Mouse (Mus musculus) urinary bladder, postnatal 14 days (tissue): ENCODE data around the gene Med13.
"Not testable (repeated sequence)": the region's sequence is repeated elsewhere in the genome, so short reads cannot be mapped to it uniquely, and the experiment has no call there.

Experiments used
- DNase-seq: peaks from one replicate; pipeline ENCODE4 v3.0.0; 2021; ENCODE audit warnings: low spot score

The Med13 gene

DNA sequence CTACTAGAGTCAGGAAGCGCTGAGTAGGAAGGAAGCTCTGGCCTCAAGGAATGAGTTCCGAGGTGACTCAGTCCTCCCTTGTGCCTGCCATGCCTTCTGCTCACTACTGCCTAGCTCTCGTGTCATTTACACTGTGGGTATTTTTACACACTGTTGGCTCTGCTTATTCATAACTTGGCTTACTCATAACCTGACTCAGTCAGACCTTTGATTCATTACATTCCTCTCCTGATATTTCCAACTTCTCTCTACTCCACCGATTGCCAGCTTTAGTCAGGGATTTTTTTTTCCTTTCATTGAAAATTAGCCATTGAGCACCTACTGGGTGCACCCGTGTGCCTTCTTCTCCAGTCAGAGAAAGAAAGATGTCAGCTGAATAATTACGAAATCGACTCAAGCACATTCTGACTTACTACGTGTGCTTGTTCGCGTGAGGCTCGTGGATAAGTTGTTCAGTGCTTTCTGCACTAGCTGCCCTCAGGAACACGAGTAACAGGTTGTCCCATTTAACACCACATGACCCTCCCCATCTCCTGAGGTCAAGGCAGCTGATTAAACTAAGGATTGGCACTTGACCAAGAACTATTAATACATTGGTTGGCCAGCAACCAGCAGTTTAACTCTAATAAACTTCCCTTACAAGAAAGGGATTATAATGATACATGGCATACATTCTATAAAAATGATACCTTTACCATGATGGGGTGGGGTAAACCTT is 23.3 kb upstream of the Med13 start:
- no peak for DNase-seq

DNA sequence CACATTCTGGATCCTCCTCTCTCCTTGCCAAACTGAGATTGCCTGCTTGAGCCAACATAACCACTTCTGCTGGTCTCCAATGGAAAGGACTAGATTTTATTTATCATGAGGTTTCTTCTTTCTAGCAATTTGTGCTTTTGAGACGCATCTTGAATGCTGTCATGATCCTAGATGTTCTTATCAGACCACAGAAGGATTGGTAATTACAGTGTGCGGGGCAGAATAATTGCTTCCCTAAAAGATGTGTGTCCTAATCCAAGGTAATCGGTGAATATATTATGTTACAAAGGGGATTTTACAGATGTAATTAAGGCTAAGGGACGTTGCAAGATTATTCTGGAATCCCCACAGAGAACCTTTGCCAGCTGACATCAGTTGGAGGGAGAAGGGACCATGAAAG is 21.6 kb upstream of the Med13 start:
- DNase-seq, result no peak

- DNase-seq, result no peak
Observed at GRCm38 (mm10) chr11:86377841-86378240, 20.4 kb upstream of the Med13 start.

GRCm38 (mm10) chr11:86376707-86377106 is 19.3 kb upstream of the Med13 start:
- no peak for DNase-seq

DNA sequence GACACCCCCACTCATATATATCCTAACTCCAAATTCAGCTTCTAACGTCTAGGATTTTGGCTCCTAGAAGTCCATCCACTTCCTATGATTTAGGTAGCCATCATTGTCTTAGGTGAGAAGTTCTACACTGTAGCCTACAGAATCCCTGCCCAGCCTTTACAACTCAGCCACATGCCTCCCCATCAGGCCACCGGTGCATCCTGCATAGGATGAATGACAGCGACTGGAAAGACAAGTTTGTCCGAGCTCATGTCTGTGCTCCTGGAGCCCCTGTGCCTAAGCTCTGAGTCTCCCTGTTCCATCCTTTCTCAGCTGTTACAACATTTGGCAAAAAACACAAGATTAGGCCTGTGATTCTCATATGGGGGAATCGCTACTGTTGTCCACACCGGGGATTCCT is 17.7 kb upstream of the Med13 start:
- no peak for DNase-seq

- no peak for DNase-seq
Observed at GRCm38 (mm10) chr11:86371266-86371665, 13.9 kb upstream of the Med13 start.

DNA sequence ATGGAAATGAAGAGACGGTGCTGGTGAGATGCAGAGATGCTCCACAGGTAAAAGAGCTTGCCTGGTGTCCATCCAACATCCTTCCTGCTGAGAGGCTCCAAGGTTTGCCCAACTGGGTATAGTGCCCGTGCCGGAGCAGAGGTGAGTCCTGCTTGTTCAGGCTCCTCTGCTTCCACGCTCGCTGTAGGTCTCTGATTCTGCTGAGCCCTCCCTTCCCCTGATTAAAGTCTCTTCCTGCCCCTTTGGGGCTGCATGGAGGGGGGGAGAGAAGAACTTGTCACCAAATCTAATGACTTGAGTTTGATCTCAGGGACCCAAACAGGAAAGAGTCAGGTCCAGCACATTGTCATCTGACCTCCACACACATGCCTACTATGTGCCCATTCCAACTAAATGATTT is 12.5 kb upstream of the Med13 start:
- DNase-seq, result no peak

- DNase-seq, result no peak
Observed at GRCm38 (mm10) chr11:86369003-86369402, 11.6 kb upstream of the Med13 start.

DNA sequence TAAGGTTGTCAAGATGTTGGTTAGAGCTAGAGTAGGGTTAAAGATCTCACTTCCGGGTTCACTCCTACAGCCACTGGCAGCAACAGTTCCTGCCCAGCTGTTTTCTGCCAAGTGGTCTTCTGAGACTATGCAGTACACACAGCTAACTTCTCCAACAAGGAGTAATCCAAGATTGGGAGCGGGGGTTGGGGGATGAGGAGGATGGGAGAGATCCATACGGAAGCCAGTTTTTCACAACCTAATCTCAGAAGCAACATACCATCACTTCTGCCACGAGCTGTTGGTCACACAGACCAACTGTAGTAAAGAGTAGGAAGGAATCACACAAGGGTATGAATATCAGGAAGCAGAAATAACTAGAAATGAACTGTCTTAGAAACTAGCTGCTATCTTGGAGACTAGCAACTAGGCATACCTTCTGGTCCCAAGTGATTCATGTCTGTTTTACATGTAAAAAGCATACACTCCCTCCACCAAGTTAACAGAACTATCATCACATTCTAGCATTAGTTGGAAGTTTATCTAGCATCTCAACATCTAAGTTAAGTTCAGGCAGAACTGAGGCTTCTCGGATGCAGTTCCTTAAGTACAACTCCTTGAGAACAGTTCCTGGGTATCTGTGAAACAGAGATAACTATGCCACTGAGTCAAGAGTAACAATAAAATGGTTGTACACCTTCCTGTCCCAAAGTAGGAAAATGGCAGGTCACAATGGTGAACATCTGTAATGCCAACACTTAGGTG is 7.5 kb upstream of the Med13 start:
- DNase-seq, result no peak

DNA sequence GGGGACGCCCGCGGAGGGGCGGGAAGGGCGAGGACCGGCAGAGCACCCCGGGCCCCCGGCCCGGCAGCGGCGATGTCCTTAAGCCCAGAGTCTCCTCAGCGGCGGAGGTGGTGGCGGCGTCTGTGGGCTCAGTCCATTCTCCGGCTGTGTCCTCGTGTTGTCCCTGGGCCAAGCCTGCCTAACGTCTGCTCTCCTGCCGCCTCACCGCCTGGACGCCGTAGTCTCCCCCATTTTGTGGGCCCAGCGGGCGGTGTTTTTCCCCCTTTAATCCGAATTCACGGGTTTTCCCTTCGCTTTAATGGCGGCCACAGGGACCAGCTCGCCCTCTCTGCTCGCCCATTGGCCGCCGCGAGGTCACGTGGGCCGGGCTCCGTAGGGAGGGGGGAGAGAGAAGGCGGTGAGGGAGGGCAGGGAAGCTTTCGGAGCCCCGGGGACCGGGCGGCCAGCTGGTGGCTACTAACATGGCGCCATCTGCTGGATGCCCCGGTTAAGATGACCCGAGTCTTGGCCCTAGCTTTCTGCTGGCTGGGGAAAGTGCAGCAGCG is 654 bp upstream of the Med13 start:
- DNase-seq, result peak; percentile 99

- DNase-seq, result no peak
Observed at GRCm38 (mm10) chr11:86356007-86356853, 1.2 kb downstream of the Med13 start.

DNA sequence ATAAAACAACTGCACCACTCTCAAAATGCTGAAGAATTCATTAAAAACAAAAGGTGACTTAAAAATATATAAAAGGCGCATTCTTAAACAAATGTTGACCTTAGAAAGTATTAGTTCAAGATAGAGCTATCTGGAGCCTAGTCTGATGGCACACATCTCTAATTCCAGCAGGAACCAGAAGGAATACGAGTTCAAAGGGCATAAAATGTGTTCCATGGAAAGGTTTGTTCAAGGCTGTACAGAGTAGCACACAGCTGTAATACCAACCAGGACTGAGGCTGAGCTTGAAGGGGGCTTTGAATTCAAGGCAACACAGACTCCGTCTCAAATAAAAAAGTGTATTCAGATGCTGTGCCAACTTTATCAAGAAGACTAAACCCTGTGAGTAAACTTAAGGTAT is 3.8 kb downstream of the Med13 start:
- no peak for DNase-seq

- DNase-seq, result no peak
Observed at GRCm38 (mm10) chr11:86351766-86352315, 5.6 kb downstream of the Med13 start.

GRCm38 (mm10) chr11:86350636-86351138 is 6.7 kb downstream of the Med13 start:
- no peak for DNase-seq

DNA sequence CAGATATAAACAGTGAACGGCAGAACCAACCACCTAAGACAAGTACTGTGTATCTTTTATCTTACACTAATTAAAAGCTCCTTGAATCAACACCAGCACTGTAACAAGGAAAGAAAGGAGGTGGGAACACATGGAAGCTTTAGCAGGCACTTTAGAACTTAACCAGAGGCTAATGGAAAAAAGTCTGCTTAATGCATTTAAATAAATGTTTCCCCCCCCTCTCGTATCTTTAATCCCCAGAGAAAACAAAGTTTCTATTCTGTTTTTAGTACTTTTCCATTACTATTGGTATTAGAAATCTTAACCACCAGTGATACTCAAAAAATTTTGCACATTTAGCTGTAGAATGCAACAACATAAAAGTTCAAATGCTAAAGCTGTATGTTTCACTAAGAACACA is 8.1 kb downstream of the Med13 start:
- DNase-seq, result no peak

GRCm38 (mm10) chr11:86348872-86349271 is 8.5 kb downstream of the Med13 start:
- DNase-seq, result no peak

DNA sequence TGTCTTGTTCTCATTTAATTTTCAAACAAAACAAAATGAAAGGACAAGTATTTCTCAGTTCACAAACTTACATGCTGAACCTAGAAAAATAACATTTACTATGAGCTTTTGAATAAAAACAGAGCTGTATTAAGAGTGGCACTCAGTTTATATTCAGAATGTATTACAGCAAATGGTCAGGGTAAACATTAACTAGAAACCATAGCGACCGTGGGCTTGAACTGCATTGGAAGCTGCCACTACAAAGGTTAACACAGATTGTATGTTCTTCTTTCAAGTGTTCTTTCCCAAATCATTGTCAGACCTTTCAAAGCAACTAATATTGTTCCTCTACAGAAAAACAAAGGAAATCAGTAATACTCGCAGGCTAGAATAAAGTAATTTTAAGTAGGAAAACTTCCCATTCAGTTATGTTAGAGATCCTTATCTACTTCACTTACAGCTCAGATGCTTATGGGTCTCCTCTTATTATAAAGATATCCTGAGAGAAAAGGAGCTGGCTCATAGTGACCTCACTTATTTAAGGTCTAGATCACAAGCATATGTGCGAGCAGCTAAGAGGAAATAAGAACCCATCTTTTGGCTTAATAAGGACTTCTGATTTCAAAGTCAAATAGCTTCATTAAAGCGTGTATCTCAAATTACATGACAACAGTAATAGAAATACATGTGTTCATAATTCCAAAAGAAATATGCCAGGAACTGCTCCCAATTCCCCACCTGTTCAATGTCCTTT is 9.8 kb downstream of the Med13 start:
- DNase-seq, result no peak

DNA sequence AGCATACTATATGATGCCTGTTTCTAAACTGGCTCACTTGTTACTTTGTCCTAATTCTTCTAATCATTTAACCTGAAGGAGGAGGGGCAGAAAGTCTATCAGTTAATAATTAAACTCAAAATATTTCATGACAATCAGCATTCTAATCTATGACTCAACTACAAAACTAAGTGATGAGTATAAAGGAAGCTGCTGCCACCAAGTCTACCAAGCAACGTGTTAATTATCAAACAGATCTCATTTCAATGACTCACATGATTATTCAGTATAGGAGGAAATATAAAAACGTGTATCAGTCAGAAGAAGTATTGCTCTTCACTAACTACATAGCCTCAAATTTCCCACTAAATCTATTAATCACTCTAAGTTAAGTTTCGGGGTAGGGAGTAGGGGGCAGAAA is 10.9 kb downstream of the Med13 start:
- DNase-seq, result no peak

GRCm38 (mm10) chr11:86344940-86345339 is 12.5 kb downstream of the Med13 start:
- not testable (repeated sequence) for DNase-seq

- no peak for DNase-seq
Observed at GRCm38 (mm10) chr11:86324251-86324650, 33.2 kb downstream of the Med13 start.

GRCm38 (mm10) chr11:86314992-86315391 is 42.4 kb downstream of the Med13 start:
- DNase-seq, result not testable (repeated sequence)
